Mouse (Mus musculus) liver, embryonic 13.5 days (tissue): ENCODE results near the gene Cnst. TPM values are rescaled to one million over a fixed set of nuclear protein-coding genes. Genes with fewer than 3 reads are reported as not detected.

Source experiments
- ATAC-seq: fragments of 200-750 bp; cut with Nextera tagmentation; 2 replicates; pipeline ENCODE4 v1.8.0; 2017; ENCODE audit warnings: low read depth, mild to moderate bottlenecking, moderate number of reproducible peaks, moderate library complexity
- DNase-seq: peaks from one replicate; pipeline ENCODE4 v3.0.0; 2022
- H3K27ac ChIP-seq: fragments of 300-500 bp; sonication (generic); 2 replicates; pipeline ENCODE4 v1.5.1; 2015; ENCODE audit warnings: moderate library complexity, mild to moderate bottlenecking, inconsistent platforms
- H3K27me3 ChIP-seq: fragments of 300-500 bp; sonication (generic); 2 replicates; pipeline ENCODE4 v1.6.1; 2015; ENCODE audit warnings: mild to moderate bottlenecking, inconsistent platforms
- H3K36me3 ChIP-seq: fragments of 300-500 bp; sonication (generic); 2 replicates; pipeline ENCODE4 v1.6.1; 2015; ENCODE audit warnings: mild to moderate bottlenecking, inconsistent platforms
- H3K4me1 ChIP-seq: fragments of 300-500 bp; sonication (generic); replicated peaks from 2 replicates; pipeline ENCODE4 v1.6.1; 2015; ENCODE audit warnings: inconsistent platforms
- H3K4me2 ChIP-seq: fragments of 300-500 bp; sonication (generic); 2 replicates; pipeline ENCODE4 v1.6.1; 2015; ENCODE audit warnings: inconsistent platforms, mild to moderate bottlenecking, moderate library complexity
- H3K4me3 ChIP-seq: fragments of 300-500 bp; sonication (generic); replicated peaks from 2 replicates; pipeline ENCODE4 v1.5.1; 2015; ENCODE audit warnings: mild to moderate bottlenecking, inconsistent platforms
- H3K9ac ChIP-seq: fragments of 300-500 bp; sonication (generic); 2 replicates; pipeline ENCODE4 v1.6.1; 2015; ENCODE audit warnings: mild to moderate bottlenecking, inconsistent platforms
- H3K9me3 ChIP-seq: fragments of 300-500 bp; sonication (generic); replicated peaks from 2 replicates; pipeline ENCODE4 v1.6.1; 2016; ENCODE audit warnings: inconsistent platforms
- WGBS: fragments of 180-500 bp; shearing (Covaris S2); methylation state at CpG from one replicate; pipeline ENCODE4 v1.1.7; 2015; ENCODE audit not compliant: insufficient replicate concordance; 5-methylcytosine and 5-hydroxymethylcytosine counted together
- polyA plus RNA-seq: library from polyadenylated mRNA; unstranded; fragments of >200 nt; fragmentation: Nextera tagmentation; extraction: Ambion mirVana; gene quantifications from 2 replicates; pipeline ENCODE4 v1.2.1, GENCODE M21; 2015

Cnst gene
- polyA plus RNA-seq, 1 experiment from 2014 or later, result 10.7 TPM

- peak overlapping the region; percentile 36 for H3K27ac ChIP-seq
- no peak overlapping the region for H3K4me2 ChIP-seq
- DNase-seq (no peak), ATAC-seq (peak; percentile 41; the same call in 1 of the 2 replicates)
- H3K9me3 ChIP-seq, result no peaks in the 10 kb centered on the region
- peaks cover 80% of the 10 kb centered on the region for H3K4me1 ChIP-seq
- 34% methylated on average over 8 of the region's 8 CpGs for WGBS
- H3K4me3 ChIP-seq, result no peak overlapping the region
- peaks cover 24% of the 10 kb centered on the region for H3K36me3 ChIP-seq
- no peaks in the 10 kb centered on the region for H3K27me3 ChIP-seq
- no peak overlapping the region for H3K9ac ChIP-seq
These were observed 34.0 kb downstream of the Cnst start for GRCm38 (mm10) chr1:179580200-179580599.

GRCm38 (mm10) chr1:179581422-179581821, 35.3 kb downstream of the Cnst start:
- Histone ChIP-seq H3K4me2 (no peak overlapping the region), H3K9ac (no peak overlapping the region), H3K36me3 (peaks cover 24% of the 10 kb centered on the region), H3K4me1 (peaks cover 82% of the 10 kb centered on the region), H3K9me3 (no peaks in the 10 kb centered on the region), H3K27me3 (no peaks in the 10 kb centered on the region), H3K27ac (0 out of 2 replicates have a peak overlapping the region, but pooled peaks have one; percentile 43), H3K4me3 (no peak overlapping the region)
- DNase-seq (no peak), ATAC-seq (no peak)
- 86% methylated on average over 10 of the region's 10 CpGs for WGBS

- Histone ChIP-seq H3K27ac (peak overlapping the region; percentile 43; the same call in 1 of the 2 replicates), H3K27me3 (no peaks in the 10 kb centered on the region), H3K9ac (peak overlapping the region; percentile 22; the same call in 1 of the 2 replicates), H3K36me3 (peaks cover 24% of the 10 kb centered on the region), H3K4me2 (peak overlapping the region; percentile 23), H3K9me3 (no peaks in the 10 kb centered on the region), H3K4me1 (peaks cover 88% of the 10 kb centered on the region), H3K4me3 (no peak overlapping the region)
- WGBS, result 26% methylated on average over 6 of the region's 6 CpGs
- no peak for ATAC-seq
- DNase-seq, result no peak
These were observed 35.9 kb downstream of the Cnst start for GRCm38 (mm10) chr1:179582021-179582433.

GRCm38 (mm10) chr1:179583090-179583489, 36.9 kb downstream of the Cnst start:
- no peaks in the 10 kb centered on the region for H3K9me3 ChIP-seq
- no peak overlapping the region for H3K4me2 ChIP-seq
- no peaks in the 10 kb centered on the region for H3K27me3 ChIP-seq
- no peak overlapping the region for H3K4me3 ChIP-seq
- H3K4me1 ChIP-seq, result peaks cover 87% of the 10 kb centered on the region
- no peak for ATAC-seq
- H3K36me3 ChIP-seq, result peaks cover 24% of the 10 kb centered on the region
- no peak overlapping the region for H3K27ac ChIP-seq
- no peak overlapping the region for H3K9ac ChIP-seq
- DNase-seq, result no peak
- 49% methylated on average over 3 of the region's 3 CpGs for WGBS

- Histone ChIP-seq H3K4me3 (no peak overlapping the region), H3K4me2 (no peak overlapping the region), H3K27me3 (no peaks in the 10 kb centered on the region), H3K4me1 (peaks cover 75% of the 10 kb centered on the region), H3K36me3 (peaks cover 19% of the 10 kb centered on the region), H3K27ac (no peak overlapping the region), H3K9ac (no peak overlapping the region), H3K9me3 (no peaks in the 10 kb centered on the region)
- ATAC-seq, result no peak
- no peak for DNase-seq
- 68% methylated on average over 4 of the region's 4 CpGs for WGBS
These were observed 38.0 kb downstream of the Cnst start for GRCm38 (mm10) chr1:179584220-179584619.

GRCm38 (mm10) chr1:179585646-179586045, 39.5 kb downstream of the Cnst start:
- Histone ChIP-seq H3K27me3 (no peaks in the 10 kb centered on the region), H3K4me2 (no peak overlapping the region), H3K27ac (no peak overlapping the region), H3K4me3 (no peak overlapping the region), H3K9me3 (no peaks in the 10 kb centered on the region), H3K4me1 (peaks cover 61% of the 10 kb centered on the region), H3K9ac (no peak overlapping the region), H3K36me3 (peaks cover 8% of the 10 kb centered on the region; the same call in 1 of the 2 replicates)
- DNase-seq (no peak), ATAC-seq (no peak)
- 92% methylated on average over 9 of the region's 9 CpGs for WGBS

- ATAC-seq (no peak), DNase-seq (no peak)
These were observed 40.4 kb downstream of the Cnst start for GRCm38 (mm10) chr1:179586430-179587095.

GRCm38 (mm10) chr1:179588230-179588629, 42.1 kb downstream of the Cnst start:
- ATAC-seq, result no peak
- no peak overlapping the region for H3K27ac ChIP-seq
- H3K4me2 ChIP-seq, result no peak overlapping the region
- 80% methylated on average over 4 of the region's 4 CpGs for WGBS
- no peaks in the 10 kb centered on the region for H3K9me3 ChIP-seq
- no peak for DNase-seq
- H3K36me3 ChIP-seq, result peaks cover 8% of the 10 kb centered on the region; the same call in 1 of the 2 replicates
- no peaks in the 10 kb centered on the region for H3K27me3 ChIP-seq
- peaks cover 36% of the 10 kb centered on the region for H3K4me1 ChIP-seq
- no peak overlapping the region for H3K4me3 ChIP-seq
- no peak overlapping the region for H3K9ac ChIP-seq

More at GRCm38 (mm10) chr1:179586430-179587095, 40.4 kb downstream of the Cnst start:
- Histone ChIP-seq H3K4me3 (no peak overlapping the region), H3K9ac (no peak overlapping the region), H3K4me2 (no peak overlapping the region), H3K27ac (no peak overlapping the region), H3K36me3 (peaks cover 4% of the 10 kb centered on the region; the same call in 1 of the 2 replicates), H3K27me3 (no peaks in the 10 kb centered on the region), H3K4me1 (peaks cover 52% of the 10 kb centered on the region), H3K9me3 (no peaks in the 10 kb centered on the region)
- WGBS, result 74% methylated on average over 3 of the region's 3 CpGs

- DNase-seq (no peak), ATAC-seq (no peak)
- no peaks in the 10 kb centered on the region for H3K27me3 ChIP-seq
- H3K9me3 ChIP-seq, result no peaks in the 10 kb centered on the region
- 80% methylated on average over 12 of the region's 12 CpGs for WGBS
- peaks cover 12% of the 10 kb centered on the region; the same call in 1 of the 2 replicates for H3K36me3 ChIP-seq
- H3K9ac ChIP-seq, result no peak overlapping the region
- H3K4me3 ChIP-seq, result no peak overlapping the region
- H3K27ac ChIP-seq, result no peak overlapping the region
- H3K4me1 ChIP-seq, result peaks cover 10% of the 10 kb centered on the region
- no peak overlapping the region for H3K4me2 ChIP-seq
These were observed 45.5 kb downstream of the Cnst start for GRCm38 (mm10) chr1:179591639-179592038.

- 95% methylated on average over 2 of the region's 2 CpGs for WGBS
- H3K9ac ChIP-seq, result no peak overlapping the region
- H3K4me3 ChIP-seq, result no peak overlapping the region
- no peaks in the 10 kb centered on the region for H3K9me3 ChIP-seq
- peaks cover 5% of the 10 kb centered on the region; the same call in 1 of the 2 replicates for H3K4me1 ChIP-seq
- no peak for DNase-seq
- no peaks in the 10 kb centered on the region for H3K27me3 ChIP-seq
- no peak overlapping the region for H3K27ac ChIP-seq
- H3K36me3 ChIP-seq, result peaks cover 12% of the 10 kb centered on the region; the same call in 1 of the 2 replicates
- no peak overlapping the region for H3K4me2 ChIP-seq
- no peak for ATAC-seq
These were observed 46.0 kb downstream of the Cnst start for GRCm38 (mm10) chr1:179592143-179592542.

GRCm38 (mm10) chr1:179592972-179593371, 46.8 kb downstream of the Cnst start:
- H3K4me2 ChIP-seq, result no peak overlapping the region
- no peaks in the 10 kb centered on the region for H3K9me3 ChIP-seq
- H3K27ac ChIP-seq, result no peak overlapping the region
- no peak overlapping the region for H3K4me3 ChIP-seq
- 74% methylated on average over 7 of the region's 7 CpGs for WGBS
- no peak overlapping the region for H3K9ac ChIP-seq
- no peaks in the 10 kb centered on the region for H3K27me3 ChIP-seq
- H3K4me1 ChIP-seq, result 0 out of 2 replicates have a peak, but pooled peaks cover under 1% of the 10 kb centered on the region
- H3K36me3 ChIP-seq, result peaks cover 12% of the 10 kb centered on the region; the same call in 1 of the 2 replicates
- DNase-seq (no peak), ATAC-seq (no peak)

GRCm38 (mm10) chr1:179598386-179598785, 52.2 kb downstream of the Cnst start:
- Histone ChIP-seq H3K36me3 (peaks cover 3% of the 10 kb centered on the region; the same call in 1 of the 2 replicates), H3K9me3 (no peaks in the 10 kb centered on the region), H3K4me2 (no peak overlapping the region), H3K4me1 (no peaks in the 10 kb centered on the region), H3K4me3 (no peak overlapping the region), H3K27ac (no peak overlapping the region), H3K27me3 (no peaks in the 10 kb centered on the region), H3K9ac (no peak overlapping the region)
- 84% methylated on average over 6 of the region's 6 CpGs for WGBS
- DNase-seq (no peak), ATAC-seq (no peak)
